Mouse (Mus musculus) lung, adult 18-20 months (tissue): ENCODE measurements around the gene Lpo.

Experiments
- DNase-seq, 2 experiments: peaks; one replicate each; pipeline ENCODE4 v3.0.0; 2022; ENCODE audit warnings: mixed read lengths in 2 of 2

Gene Lpo

GRCm38 (mm10) chr11:87802621-87803020, 25.5 kb downstream of the Lpo start:
- no peak for DNase-seq

GRCm38 (mm10) chr11:87801711-87802275, 26.3 kb downstream of the Lpo start:
- DNase-seq, result no peak

GRCm38 (mm10) chr11:87793460-87793859, 34.6 kb downstream of the Lpo start, which contains the start of gene Mpo:
TSS of gene Mpo (plus strand) at chr11:87793581.
- DNase-seq, result no peak

DNA sequence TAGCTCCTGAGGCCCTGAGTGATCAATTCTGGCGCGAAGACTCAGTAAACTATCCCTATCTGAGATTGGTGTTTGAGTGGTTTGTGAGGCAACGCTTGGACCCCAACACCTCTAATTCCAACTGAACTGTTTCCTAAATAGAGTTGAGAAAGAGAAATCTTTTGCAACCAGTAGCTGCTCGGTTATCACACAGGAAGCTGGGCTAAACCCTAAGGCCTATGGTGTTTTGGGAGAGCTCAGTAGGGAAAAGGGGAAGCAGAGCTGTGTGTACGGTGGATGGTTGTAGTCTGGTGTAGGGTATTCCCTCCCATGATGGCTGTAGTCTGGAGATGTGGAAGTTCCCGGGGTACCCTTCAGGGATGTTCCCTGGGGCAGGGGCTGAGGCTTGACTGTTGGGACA, 38.0 kb downstream of the Lpo start:
- DNase-seq, result no peak

- no peak for DNase-seq
These were observed 48.0 kb downstream of the Lpo start for GRCm38 (mm10) chr11:87780130-87780529.

DNA sequence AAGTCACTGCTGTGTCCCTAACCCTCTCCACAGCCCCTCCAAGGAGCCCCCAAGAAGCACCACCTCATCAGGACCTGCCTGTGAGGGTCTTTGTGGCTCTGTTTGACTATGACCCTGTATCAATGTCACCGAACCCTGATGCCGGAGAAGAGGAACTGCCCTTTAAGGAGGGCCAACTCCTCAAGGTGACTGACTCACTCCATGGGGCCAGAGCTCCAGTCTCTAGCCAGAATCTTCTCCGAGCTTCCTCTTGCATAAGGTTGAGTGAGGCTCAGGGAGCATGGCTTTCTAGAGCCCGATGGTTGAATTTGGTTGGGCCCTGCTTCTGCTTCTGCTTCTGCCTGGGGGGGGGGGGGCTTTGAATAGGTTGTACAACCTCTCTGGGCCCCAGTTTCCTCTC, 48.7 kb downstream of the Lpo start:
- no peak for DNase-seq

DNA sequence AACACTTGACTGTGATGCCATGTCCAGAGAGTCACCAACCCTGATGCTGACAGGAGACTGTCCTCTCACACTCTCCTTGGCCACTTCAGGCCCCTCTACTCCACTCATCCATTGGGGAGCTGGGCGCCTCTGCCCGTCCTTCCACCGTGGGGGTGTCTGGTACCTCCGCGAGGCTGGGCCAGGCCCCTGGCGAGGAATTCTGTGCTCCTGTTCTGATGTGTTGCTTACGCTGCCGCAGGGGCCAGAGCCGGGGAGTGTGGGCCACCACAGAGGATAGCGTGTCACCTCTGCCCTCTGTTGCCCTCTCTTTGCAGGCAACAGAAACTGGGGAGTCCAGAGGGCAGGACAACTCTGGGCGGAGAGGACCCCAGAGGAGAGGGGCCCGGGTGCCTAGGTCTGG, 49.2 kb downstream of the Lpo start:
- no peak for DNase-seq

- peak; percentile 88 to 93 for DNase-seq
These were observed 49.9 kb downstream of the Lpo start for GRCm38 (mm10) chr11:87778100-87778765.

DNA sequence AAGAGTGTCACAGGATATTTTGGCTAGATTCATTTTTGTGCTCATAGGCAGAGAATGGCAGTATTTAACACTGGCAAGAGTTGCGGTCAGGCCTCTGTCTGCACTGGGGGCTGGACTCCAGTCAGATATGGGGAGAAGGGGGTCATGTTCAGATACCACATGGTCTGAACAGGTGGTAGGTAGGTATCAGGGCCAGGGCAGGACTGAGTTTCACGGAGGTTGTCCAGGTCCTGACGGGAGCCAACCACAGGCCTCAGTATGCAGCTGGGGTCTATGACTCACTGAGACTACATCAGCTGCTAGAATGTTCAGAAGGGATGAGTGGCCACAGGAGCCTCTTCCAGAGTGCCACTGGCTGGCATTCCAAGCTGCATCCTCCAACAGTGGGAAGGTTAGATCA, 55.7 kb downstream of the Lpo start:
- DNase-seq, result no peak

DNA sequence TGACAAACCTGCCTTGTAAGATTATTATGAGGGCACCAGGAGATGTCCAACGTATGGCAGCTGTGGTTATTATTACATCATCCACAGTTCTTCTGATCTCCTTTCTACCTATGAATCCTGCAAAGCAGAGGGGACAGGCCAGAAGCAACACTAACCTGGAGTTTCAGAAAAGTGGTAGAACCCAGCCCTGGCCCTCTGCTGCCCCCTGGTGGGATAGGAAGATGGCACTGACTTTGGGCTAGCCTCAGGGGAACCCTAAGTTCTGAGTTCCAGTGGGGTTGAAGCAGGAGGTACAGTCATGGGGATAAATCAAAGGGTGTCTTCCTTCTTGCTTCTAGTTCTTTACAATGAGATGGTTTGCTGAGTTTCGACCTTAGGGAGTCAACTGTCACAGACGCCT, 57.1 kb downstream of the Lpo start:
- peak; percentile 62 to 68 for DNase-seq

GRCm38 (mm10) chr11:87768745-87769144, 59.3 kb downstream of the Lpo start:
- DNase-seq, result no peak

GRCm38 (mm10) chr11:87763988-87764876, 63.9 kb downstream of the Lpo start:
- peak; percentile 20 to 50 for DNase-seq

GRCm38 (mm10) chr11:87763511-87763987, 64.5 kb downstream of the Lpo start:
- DNase-seq, result peak; percentile 49 to 62

- DNase-seq, result no peak
These were observed 65.2 kb downstream of the Lpo start for GRCm38 (mm10) chr11:87762702-87763385.

GRCm38 (mm10) chr11:87761806-87762701, 66.0 kb downstream of the Lpo start:
- no peak for DNase-seq

DNA sequence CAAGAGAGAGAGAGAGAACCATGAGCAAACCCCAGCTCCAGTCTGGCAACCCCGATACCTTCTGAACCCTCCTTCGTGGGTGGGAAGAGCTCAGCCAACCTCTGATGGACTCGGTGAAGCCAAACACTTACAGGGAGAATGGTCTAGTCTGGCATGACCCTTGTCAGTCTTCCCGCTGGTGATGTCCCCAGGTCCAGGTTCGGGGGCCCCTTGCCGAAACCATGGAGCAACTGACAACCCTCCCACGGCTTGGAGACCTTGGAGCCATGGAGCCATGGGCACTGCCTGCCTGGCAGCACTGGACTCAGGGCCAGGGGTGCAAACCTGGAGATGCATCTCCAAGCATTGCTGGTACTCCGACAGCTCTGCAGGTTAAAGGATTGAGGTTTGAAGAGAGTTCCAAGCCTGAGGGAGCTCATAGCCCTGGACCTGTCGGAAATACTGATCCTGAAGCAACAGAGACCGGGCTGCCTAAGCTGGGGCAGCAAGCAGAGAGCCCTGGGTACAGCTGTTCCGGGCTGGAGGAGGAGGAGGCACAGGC, 66.8 kb downstream of the Lpo start:
- DNase-seq, result no peak

GRCm38 (mm10) chr11:87760301-87761081, 67.6 kb downstream of the Lpo start, which contains the start of gene Tspoap1:
TSS of gene Tspoap1 (plus strand) at chr11:87760541.
- DNase-seq, result no peak

- no peak for DNase-seq
These were observed 68.5 kb downstream of the Lpo start for GRCm38 (mm10) chr11:87759609-87760005.

- DNase-seq, result no peak
These were observed 69.0 kb downstream of the Lpo start for GRCm38 (mm10) chr11:87758957-87759608.
